Mouse (Mus musculus): Measurements from ENCODE around the gene Cfap43.

The Cfap43 gene

GRCm38 (mm10) chr19:47919126-47919965 lies at the start of gene Cfap43, which contains the start of gene Itprip:
Cfap43 (minus strand) TSS chr19:47919287.
Itprip (minus strand) TSS chr19:47919299.
- DNase-seq (ENCODE audit: low read depth, low spot score), result peak; percentile 76

- no peak for DNase-seq (ENCODE audit: low read depth, low spot score)
Observed at GRCm38 (mm10) chr19:47958181-47958580, 39.1 kb upstream of the Cfap43 start.

- DNase-seq (ENCODE audit: low read depth, low spot score), result no peak
Observed at GRCm38 (mm10) chr19:47953169-47953568, 34.1 kb upstream of the Cfap43 start.

GRCm38 (mm10) chr19:47950946-47951345 lies 31.9 kb upstream of the Cfap43 start:
- no peak for DNase-seq (ENCODE audit: low read depth, low spot score)

- no peak for DNase-seq (ENCODE audit: low read depth, low spot score)
Observed at GRCm38 (mm10) chr19:47946821-47947465, 27.9 kb upstream of the Cfap43 start.

- peak; percentile 75 for DNase-seq (ENCODE audit: low read depth, low spot score)
Observed at GRCm38 (mm10) chr19:47939361-47939760, 20.3 kb upstream of the Cfap43 start.

GRCm38 (mm10) chr19:47937443-47938406 lies 18.6 kb upstream of the Cfap43 start, which contains the start of gene Cfap58:
Cfap58 (plus strand) TSS chr19:47937675.
- DNase-seq (ENCODE audit: low read depth, low spot score), result peak; percentile 37

- DNase-seq (ENCODE audit: low read depth, low spot score), result no peak
Observed at GRCm38 (mm10) chr19:47936938-47937337, 17.9 kb upstream of the Cfap43 start.

GRCm38 (mm10) chr19:47936490-47936889 lies 17.4 kb upstream of the Cfap43 start:
- DNase-seq (ENCODE audit: low read depth, low spot score), result no peak

- no peak for DNase-seq (ENCODE audit: low read depth, low spot score)
Observed at GRCm38 (mm10) chr19:47935530-47935929, 16.4 kb upstream of the Cfap43 start.

- DNase-seq (ENCODE audit: low read depth, low spot score), result no peak
Observed at GRCm38 (mm10) chr19:47934636-47935238, 15.7 kb upstream of the Cfap43 start.

- no peak for DNase-seq (ENCODE audit: low read depth, low spot score)
Observed at GRCm38 (mm10) chr19:47934146-47934545, 15.1 kb upstream of the Cfap43 start.

GRCm38 (mm10) chr19:47931982-47932638 lies 13.0 kb upstream of the Cfap43 start:
- DNase-seq (ENCODE audit: low read depth, low spot score), result peak; percentile 70

- DNase-seq (ENCODE audit: low read depth, low spot score), result no peak
Observed at GRCm38 (mm10) chr19:47929043-47929442, 10.0 kb upstream of the Cfap43 start.

GRCm38 (mm10) chr19:47927032-47927431 lies 7.9 kb upstream of the Cfap43 start:
- no peak for DNase-seq (ENCODE audit: low read depth, low spot score)

- DNase-seq (ENCODE audit: low read depth, low spot score), result no peak
Observed at GRCm38 (mm10) chr19:47925819-47926218, 6.7 kb upstream of the Cfap43 start.

- no peak for DNase-seq (ENCODE audit: low read depth, low spot score)
Observed at GRCm38 (mm10) chr19:47919966-47920375, 884 bp upstream of the Cfap43 start.

- DNase-seq (ENCODE audit: low read depth, low spot score), result no peak
Observed at GRCm38 (mm10) chr19:47918455-47919101, 509 bp downstream of the Cfap43 start.

GRCm38 (mm10) chr19:47918016-47918415 lies 1.1 kb downstream of the Cfap43 start:
- DNase-seq (ENCODE audit: low read depth, low spot score), result no peak

GRCm38 (mm10) chr19:47917396-47917795 lies 1.7 kb downstream of the Cfap43 start:
- DNase-seq (ENCODE audit: low read depth, low spot score), result no peak
